ENCODE assay signal across 19 mouse cellular contexts in genomic region chr5:122300071-122300518, GRCm38 (mm10). TPM values are rescaled to one million over a fixed set of nuclear protein-coding genes. Genes with fewer than 3 reads are reported as not detected.
DNase-seq lines count a peak whose midpoint lies in the region; ATAC-seq and TF ChIP-seq lines count a peak whose summit lies in the region.
"Had no signal": no experiment of that assay in that cellular context is flagged by ENCODE, and none has a peak within 500 bp of the region (broad histone marks: within the 10 kb centered on the region; RNA-seq: fewer than 3 reads in every experiment).

No protein-coding gene starts in this region.

- peak overlapping the region; percentile 29 for H3K27ac ChIP-seq in cerebellum, adult 2 months (ENCODE audit: insufficient read depth, low read length)
- H3K27ac ChIP-seq in hindbrain, postnatal 0 days, result peak overlapping the region; percentile 26; the same call in 1 of the 2 replicates
- no peak overlapping the region for H3K27ac ChIP-seq in hindbrain, embryonic 12.5 days
- peak overlapping the region; percentile 53; the same call in 1 of the 2 replicates for H3K27ac ChIP-seq in stomach, postnatal 0 days (replicated peaks)
- H3K27ac ChIP-seq: kidney, embryonic 15.5 days; midbrain, embryonic 12.5 days had no signal

- H3K9me3 ChIP-seq in hindbrain, postnatal 0 days (ENCODE audit: low read length), result no peaks in the 10 kb centered on the region
- H3K9me3 ChIP-seq in hindbrain, embryonic 12.5 days (replicated peaks), result no peaks in the 10 kb centered on the region
- no peaks in the 10 kb centered on the region for H3K9me3 ChIP-seq in stomach, postnatal 0 days (ENCODE audit: control insufficient read depth, low read length)
- H3K9me3 ChIP-seq: kidney, embryonic 15.5 days; midbrain, embryonic 12.5 days had no signal

- peaks cover 45% of the 10 kb centered on the region for H3K4me1 ChIP-seq in cerebellum, adult 2 months (ENCODE audit: control insufficient read depth, insufficient read depth, low read length)
- H3K4me1 ChIP-seq in hindbrain, postnatal 0 days (ENCODE audit: insufficient read depth, low read length), result peaks cover 13% of the 10 kb centered on the region; the same call in 1 of the 2 replicates
- H3K4me1 ChIP-seq in hindbrain, embryonic 12.5 days, result peaks cover 18% of the 10 kb centered on the region
- H3K4me1 ChIP-seq in stomach, postnatal 0 days (replicated peaks; ENCODE audit: control insufficient read depth, insufficient read depth), result peaks cover 8% of the 10 kb centered on the region; the same call in 1 of the 2 replicates

- H3K4me3 ChIP-seq in cerebellum, adult 2 months (replicated peaks; ENCODE audit: insufficient read depth, low read depth, low read length), result no peak overlapping the region
- H3K4me3 ChIP-seq in hindbrain, postnatal 0 days (ENCODE audit: low read length), result no peak overlapping the region
- H3K4me3 ChIP-seq in hindbrain, embryonic 12.5 days, result no peak overlapping the region
- H3K4me3 ChIP-seq in stomach, postnatal 0 days (ENCODE audit: low read depth, low read length), result no peak overlapping the region
- H3K4me3 ChIP-seq: kidney, embryonic 15.5 days; midbrain, embryonic 12.5 days had no signal

- H3K36me3 ChIP-seq in hindbrain, postnatal 0 days (ENCODE audit: insufficient read depth, low read length), result no peaks in the 10 kb centered on the region
- H3K36me3 ChIP-seq in hindbrain, embryonic 12.5 days, result no peaks in the 10 kb centered on the region
- H3K36me3 ChIP-seq in stomach, postnatal 0 days (ENCODE audit: control insufficient read depth, insufficient read depth, low read length), result no peaks in the 10 kb centered on the region
- H3K36me3 ChIP-seq: kidney, embryonic 15.5 days; midbrain, embryonic 12.5 days had no signal

- H3K9ac ChIP-seq in hindbrain, postnatal 0 days (replicated peaks; ENCODE audit: low read length), result no peak overlapping the region
- no peak overlapping the region for H3K9ac ChIP-seq in hindbrain, embryonic 12.5 days
- no peak overlapping the region for H3K9ac ChIP-seq in stomach, postnatal 0 days (ENCODE audit: low read length)
- H3K9ac ChIP-seq: kidney, embryonic 15.5 days; midbrain, embryonic 12.5 days had no signal

- H3K27me3 ChIP-seq in cerebellum, adult 2 months (ENCODE audit: control insufficient read depth, insufficient read depth, low read length), result no peaks in the 10 kb centered on the region
- no peaks in the 10 kb centered on the region for H3K27me3 ChIP-seq in hindbrain, postnatal 0 days (ENCODE audit: insufficient read depth, low read length)
- H3K27me3 ChIP-seq in hindbrain, embryonic 12.5 days, result no peaks in the 10 kb centered on the region
- no peaks in the 10 kb centered on the region for H3K27me3 ChIP-seq in stomach, postnatal 0 days (ENCODE audit: control insufficient read depth, insufficient read depth, low read length)
- H3K27me3 ChIP-seq: kidney, embryonic 15.5 days; midbrain, embryonic 12.5 days had no signal

- no peak for TF ChIP-seq CTCF in cerebellum, adult 2 months (IDR thresholded peaks at IDR 0.05; ENCODE audit: borderline replicate concordance, insufficient read depth, low read depth, low read length)
- TF ChIP-seq CTCF in hindbrain, postnatal 0 days (IDR thresholded peaks at IDR 0.05; ENCODE audit: low read depth), result no peak
- TF ChIP-seq CTCF in stomach, postnatal 0 days (IDR thresholded peaks at IDR 0.05; ENCODE audit: low read depth), result no peak

- no peak for TF ChIP-seq EP300 in stomach, postnatal 0 days (optimal IDR thresholded peaks at IDR 0.05)

- DNase-seq in cerebellum, adult 2 months, result peak; percentile 62 to 79
- DNase-seq in cerebellum, adult 11 months, result no peak
- no peak for DNase-seq in hindbrain, postnatal 0 days (ENCODE audit: low spot score)
- DNase-seq in cerebellum, adult 9-10 months, result peak; percentile 72
- no peak for DNase-seq in stomach, postnatal 0 days (ENCODE audit: low spot score)
- no peak for DNase-seq in spleen, postnatal 4 days (ENCODE audit: low spot score in 2 of 2)
- DNase-seq: adrenal gland, postnatal 14 days; B cell, adult 2 months; embryo, embryonic 11 days; liver; lung, adult 2 months; lung, postnatal 4 days; retina, postnatal 1 day; spleen, adult 18-20 months; thymus, postnatal 14 days had no signal

- TF ChIP-seq POLR2A in cerebellum, adult 2 months (IDR thresholded peaks at IDR 0.05; ENCODE audit: borderline replicate concordance, insufficient read depth, low read length), result no peak

- H3K4me2 ChIP-seq in hindbrain, postnatal 0 days (ENCODE audit: low read depth, low read length), result no peak overlapping the region
- no peak overlapping the region for H3K4me2 ChIP-seq in hindbrain, embryonic 12.5 days (replicated peaks)
- H3K4me2 ChIP-seq in stomach, postnatal 0 days (replicated peaks; ENCODE audit: low read depth), result no peak overlapping the region
- H3K4me2 ChIP-seq: kidney, embryonic 15.5 days; midbrain, embryonic 12.5 days had no signal

- whole genome bisulfite sequencing in cerebellum, adult 2 months, result 15% methylated on average over 6 of the region's 6 CpGs
- WGBS in hindbrain, postnatal 0 days, result 70% methylated on average over 6 of the region's 6 CpGs
- WGBS in hindbrain, embryonic 12.5 days, result 87% methylated on average over 6 of the region's 6 CpGs
- WGBS in stomach, postnatal 0 days, result 64% methylated on average over 6 of the region's 6 CpGs

- no peak for ATAC-seq in hindbrain, postnatal 0 days
- no peak for ATAC-seq in hindbrain, embryonic 12.5 days (ENCODE audit: low FRiP score)
- ATAC-seq in stomach, postnatal 0 days (ENCODE audit: low FRiP score, low TSS enrichment), result no peak
- ATAC-seq in erythroid progenitor cell, adult 5-6 weeks (replicated peaks; ENCODE audit: low FRiP score, poor library complexity, severe bottlenecking), result no peak

RNA-seq across cellular contexts. Expression of gene Pptc7, which starts 15.9 kb away (rescaled TPM):
- 46.4 and 48.4 TPM in 2 replicates for polyA plus RNA-seq in cerebellum, adult 2 months (2012; rRNA removed)
- total RNA-seq in hindbrain, postnatal 0 days (2014; rRNA removed), result 15.8 and 18.7 TPM in 2 replicates
- 6.9 and 7.2 TPM in 2 replicates for polyA plus RNA-seq in hindbrain, postnatal 0 days (2015; fragmentation: Nextera tagmentation; extraction: Ambion mirVana)
- 10.8 and 11.1 TPM in 2 replicates for polyA plus RNA-seq in hindbrain, embryonic 12.5 days (2016; fragmentation: Nextera tagmentation; extraction: Ambion mirVana)
- 7.8 and 8.2 TPM in 2 replicates for polyA plus RNA-seq in stomach, postnatal 0 days (2015; fragmentation: Nextera tagmentation; extraction: Ambion mirVana)
- total RNA-seq in erythroid progenitor cell, adult 5-6 weeks (2015; ENCODE audit: low replicate concordance), result 0.72 and 2.5 TPM in 2 replicates
- total RNA-seq in erythroid progenitor cell, adult 5-6 weeks (2017; ENCODE audit: low replicate concordance), result 5.8 and 6.2 TPM in 2 replicates

RNA-seq across cellular contexts. Expression of gene Tctn1, which starts 35.8 kb away (rescaled TPM):
- polyA plus RNA-seq in cerebellum, adult 2 months (2012; rRNA removed), result 28.6 and 29.2 TPM in 2 replicates
- 30.3 and 30.6 TPM in 2 replicates for total RNA-seq in hindbrain, postnatal 0 days (2014; rRNA removed)
- polyA plus RNA-seq in hindbrain, postnatal 0 days (2015; fragmentation: Nextera tagmentation; extraction: Ambion mirVana), result 6.5 TPM in 2 replicates
- 7.5 and 7.7 TPM in 2 replicates for polyA plus RNA-seq in hindbrain, embryonic 12.5 days (2016; fragmentation: Nextera tagmentation; extraction: Ambion mirVana)
- polyA plus RNA-seq in stomach, postnatal 0 days (2015; fragmentation: Nextera tagmentation; extraction: Ambion mirVana), result 2.3 TPM in 2 replicates
- total RNA-seq in erythroid progenitor cell, adult 5-6 weeks (2015; ENCODE audit: low replicate concordance), result 16.2 and 19.7 TPM in 2 replicates
- total RNA-seq in erythroid progenitor cell, adult 5-6 weeks (2017; ENCODE audit: low replicate concordance), result 8.7 and 39.3 TPM in 2 replicates

RNA-seq across cellular contexts. Expression of gene Rad9b, which starts 53.9 kb away (rescaled TPM):
- polyA plus RNA-seq in cerebellum, adult 2 months (2012; rRNA removed), result 6.9 TPM in 2 replicates
- total RNA-seq in hindbrain, postnatal 0 days (2014; rRNA removed), result 5.1 and 8.3 TPM in 2 replicates
- polyA plus RNA-seq in hindbrain, postnatal 0 days (2015; fragmentation: Nextera tagmentation; extraction: Ambion mirVana), result 14.0 and 15.0 TPM in 2 replicates
- 13.3 and 15.6 TPM in 2 replicates for polyA plus RNA-seq in hindbrain, embryonic 12.5 days (2016; fragmentation: Nextera tagmentation; extraction: Ambion mirVana)
- 5.2 and 5.3 TPM in 2 replicates for polyA plus RNA-seq in stomach, postnatal 0 days (2015; fragmentation: Nextera tagmentation; extraction: Ambion mirVana)
- total RNA-seq in erythroid progenitor cell, adult 5-6 weeks (2015; ENCODE audit: low replicate concordance), result 0.36 TPM in 1 of 2 replicates, not detected in the other
- 0.15 and 4.1 TPM in 2 replicates for total RNA-seq in erythroid progenitor cell, adult 5-6 weeks (2017; ENCODE audit: low replicate concordance)

RNA-seq across cellular contexts. Expression of gene Vps29, which starts 54.1 kb away (rescaled TPM):
- 170 and 180 TPM in 2 replicates for polyA plus RNA-seq in cerebellum, adult 2 months (2012; rRNA removed)
- 90.5 and 111 TPM in 2 replicates for total RNA-seq in hindbrain, postnatal 0 days (2014; rRNA removed)
- 344 and 353 TPM in 2 replicates for polyA plus RNA-seq in hindbrain, postnatal 0 days (2015; fragmentation: Nextera tagmentation; extraction: Ambion mirVana)
- 207 and 212 TPM in 2 replicates for polyA plus RNA-seq in hindbrain, embryonic 12.5 days (2016; fragmentation: Nextera tagmentation; extraction: Ambion mirVana)
- polyA plus RNA-seq in stomach, postnatal 0 days (2015; fragmentation: Nextera tagmentation; extraction: Ambion mirVana), result 187 and 191 TPM in 2 replicates
- total RNA-seq in erythroid progenitor cell, adult 5-6 weeks (2015; ENCODE audit: low replicate concordance), result 40.2 and 62.7 TPM in 2 replicates
- total RNA-seq in erythroid progenitor cell, adult 5-6 weeks (2017; ENCODE audit: low replicate concordance), result 15.1 and 32.0 TPM in 2 replicates

Comparison
In these comparisons a context has a peak if more than half of its experiments do, and no peak if none do; other contexts are left out.
1. DNase-seq: peak in cerebellum, adult 2 months (2 of 2) and cerebellum, adult 9-10 months (single experiment); none in cerebellum, adult 11 months (single experiment), hindbrain, postnatal 0 days (single experiment), stomach, postnatal 0 days (single experiment) and spleen, postnatal 4 days (0 of 2).